Mouse (Mus musculus) forebrain, embryonic 14.5 days (tissue): ENCODE data around the gene Neurl1a. TPM values are rescaled to one million over a fixed set of nuclear protein-coding genes. Genes with fewer than 3 reads are reported as not detected.
A peak's percentile ranks its signal among the peaks of the same experiment; 100 is the strongest.

Experiments
- ATAC-seq: fragments of 200-750 bp; cut with Nextera tagmentation; 2 replicates; pipeline ENCODE4 v1.8.0; 2017; ENCODE audit warnings: mild to moderate bottlenecking, moderate library complexity
- DNase-seq: peaks from one replicate; pipeline ENCODE4 v3.0.0-alpha.2; 2015; ENCODE audit warnings: low spot score
- H3K27ac ChIP-seq: fragments of 300-500 bp; sonication (generic); 2 replicates; pipeline ENCODE4 v1.5.1; 2014; ENCODE audit warnings: low read depth, mild to moderate bottlenecking, control low read depth, low read length, moderate library complexity
- H3K27me3 ChIP-seq: fragments of 300-500 bp; sonication (generic); replicated peaks from 2 replicates; pipeline ENCODE4 v1.6.1; 2014; ENCODE audit warnings: low read length, control low read depth, mixed read lengths; ENCODE audit not compliant: control insufficient read depth, insufficient read depth
- H3K36me3 ChIP-seq: fragments of 300-500 bp; sonication (generic); 2 replicates; pipeline ENCODE4 v1.6.1; 2014; ENCODE audit warnings: low read length, control low read depth; ENCODE audit not compliant: control insufficient read depth, insufficient read depth
- H3K4me1 ChIP-seq: fragments of 300-500 bp; sonication (generic); 2 replicates; pipeline ENCODE4 v1.6.1; 2014; ENCODE audit warnings: antibody characterized with exemption, low read length, control low read depth; ENCODE audit not compliant: control insufficient read depth, insufficient read depth
- H3K4me2 ChIP-seq: fragments of 300-500 bp; sonication (generic); 2 replicates; pipeline ENCODE4 v1.6.1; 2014; ENCODE audit warnings: mild to moderate bottlenecking, control low read depth, low read length
- H3K4me3 ChIP-seq: fragments of 300-500 bp; sonication (generic); 2 replicates; pipeline ENCODE4 v1.5.1; 2014; ENCODE audit warnings: low read depth, low read length, control low read depth
- H3K9ac ChIP-seq: fragments of 300-500 bp; sonication (generic); 2 replicates; pipeline ENCODE4 v1.6.1; 2014; ENCODE audit warnings: mild to moderate bottlenecking, low read length, control low read depth, moderate library complexity
- H3K9me3 ChIP-seq: fragments of 300-500 bp; sonication (generic); replicated peaks from 2 replicates; pipeline ENCODE4 v1.6.1; 2016; ENCODE audit warnings: low read length, control low read depth, mixed read lengths; ENCODE audit not compliant: control insufficient read depth
- WGBS: fragments of 180-500 bp; shearing (Covaris S2); extraction: QIAGEN DNeasy Blood & Tissue Kit; methylation state at CpG from one replicate; pipeline ENCODE4 v1.1.7; 2014; 5-methylcytosine and 5-hydroxymethylcytosine counted together
- polyA plus RNA-seq: library from polyadenylated mRNA; unstranded; fragments of >200 nt; fragmentation: Nextera tagmentation; extraction: Ambion mirVana; gene quantifications from 2 replicates; pipeline ENCODE4 v1.2.1, GENCODE M21; 2014

Neurl1a gene
- polyA plus RNA-seq, 1 experiment from 2014 or later: 3.7 TPM

- 72% methylated on average over 4 of the region's 4 CpGs for WGBS
- no peaks in the 10 kb centered on the region for H3K9me3 ChIP-seq
- H3K4me2 ChIP-seq: no peak overlapping the region
- no peak overlapping the region for H3K9ac ChIP-seq
- DNase-seq (no peak), ATAC-seq (no peak)
- no peaks in the 10 kb centered on the region for H3K36me3 ChIP-seq
- peaks cover 7% of the 10 kb centered on the region for H3K4me1 ChIP-seq
- no peaks in the 10 kb centered on the region for H3K27me3 ChIP-seq
- no peak overlapping the region for H3K4me3 ChIP-seq
- H3K27ac ChIP-seq: no peak overlapping the region
Observed at GRCm38 (mm10) chr19:47224743-47225142, 46.1 kb downstream of the Neurl1a start.

GRCm38 (mm10) chr19:47225791-47226190 is 47.2 kb downstream of the Neurl1a start:
- 81% methylated on average over 5 of the region's 5 CpGs for WGBS
- DNase-seq: no peak
- Histone ChIP-seq H3K4me2 (no peak overlapping the region), H3K4me1 (peaks cover 7% of the 10 kb centered on the region), H3K9me3 (no peaks in the 10 kb centered on the region), H3K27ac (no peak overlapping the region), H3K4me3 (no peak overlapping the region), H3K36me3 (no peaks in the 10 kb centered on the region), H3K9ac (no peak overlapping the region), H3K27me3 (no peaks in the 10 kb centered on the region)
- ATAC-seq: no peak

- Histone ChIP-seq H3K36me3 (no peaks in the 10 kb centered on the region), H3K4me2 (peak overlapping the region; percentile 31), H3K9me3 (no peaks in the 10 kb centered on the region), H3K9ac (peak overlapping the region; percentile 36), H3K4me1 (peaks cover 4% of the 10 kb centered on the region; the same call in 1 of the 2 replicates), H3K4me3 (no peak overlapping the region), H3K27me3 (no peaks in the 10 kb centered on the region), H3K27ac (no peak overlapping the region)
- ATAC-seq (peak; percentile 46), DNase-seq (peak; percentile 27)
- WGBS: 8% methylated on average over 17 of the region's 17 CpGs
Observed at GRCm38 (mm10) chr19:47228725-47229252, 50.2 kb downstream of the Neurl1a start.

GRCm38 (mm10) chr19:47229461-47229860 is 50.8 kb downstream of the Neurl1a start:
- H3K9me3 ChIP-seq: no peaks in the 10 kb centered on the region
- DNase-seq (no peak), ATAC-seq (no peak)
- 80% methylated on average over 5 of the region's 5 CpGs for WGBS
- H3K4me2 ChIP-seq: no peak overlapping the region
- no peak overlapping the region for H3K9ac ChIP-seq
- H3K4me3 ChIP-seq: no peak overlapping the region
- H3K4me1 ChIP-seq: peaks cover 4% of the 10 kb centered on the region; the same call in 1 of the 2 replicates
- no peak overlapping the region for H3K27ac ChIP-seq
- no peaks in the 10 kb centered on the region for H3K36me3 ChIP-seq
- no peaks in the 10 kb centered on the region for H3K27me3 ChIP-seq

- ATAC-seq (no peak), DNase-seq (no peak)
- H3K27ac ChIP-seq: no peak overlapping the region
- no peak overlapping the region for H3K4me3 ChIP-seq
- H3K9me3 ChIP-seq: no peaks in the 10 kb centered on the region
- H3K36me3 ChIP-seq: no peaks in the 10 kb centered on the region
- H3K27me3 ChIP-seq: no peaks in the 10 kb centered on the region
- H3K9ac ChIP-seq: no peak overlapping the region
- WGBS: 89% methylated on average over 7 of the region's 7 CpGs
- H3K4me2 ChIP-seq: no peak overlapping the region
- H3K4me1 ChIP-seq: peaks cover 4% of the 10 kb centered on the region; the same call in 1 of the 2 replicates
Observed at GRCm38 (mm10) chr19:47230082-47230481, 51.5 kb downstream of the Neurl1a start.

GRCm38 (mm10) chr19:47230682-47231081 is 52.1 kb downstream of the Neurl1a start:
- WGBS: 76% methylated on average over 8 of the region's 8 CpGs
- Histone ChIP-seq H3K36me3 (no peaks in the 10 kb centered on the region), H3K27me3 (no peaks in the 10 kb centered on the region), H3K27ac (no peak overlapping the region), H3K4me1 (peaks cover 4% of the 10 kb centered on the region; the same call in 1 of the 2 replicates), H3K9me3 (no peaks in the 10 kb centered on the region), H3K9ac (no peak overlapping the region), H3K4me2 (no peak overlapping the region), H3K4me3 (no peak overlapping the region)
- ATAC-seq (no peak), DNase-seq (no peak)

GRCm38 (mm10) chr19:47231389-47231788 is 52.8 kb downstream of the Neurl1a start:
- Histone ChIP-seq H3K4me1 (peaks cover 4% of the 10 kb centered on the region; the same call in 1 of the 2 replicates), H3K4me2 (no peak overlapping the region), H3K36me3 (no peaks in the 10 kb centered on the region), H3K27ac (no peak overlapping the region), H3K4me3 (no peak overlapping the region), H3K9ac (no peak overlapping the region), H3K27me3 (no peaks in the 10 kb centered on the region), H3K9me3 (no peaks in the 10 kb centered on the region)
- DNase-seq (no peak), ATAC-seq (no peak)
- WGBS: 90% methylated on average over 6 of the region's 6 CpGs

GRCm38 (mm10) chr19:47232077-47232865 is 53.7 kb downstream of the Neurl1a start:
- no peak for DNase-seq
- Histone ChIP-seq H3K27me3 (no peaks in the 10 kb centered on the region), H3K9ac (no peak overlapping the region), H3K4me3 (no peak overlapping the region), H3K4me2 (no peak overlapping the region), H3K27ac (no peak overlapping the region), H3K9me3 (no peaks in the 10 kb centered on the region), H3K4me1 (peaks cover 4% of the 10 kb centered on the region; the same call in 1 of the 2 replicates), H3K36me3 (no peaks in the 10 kb centered on the region)
- no peak for ATAC-seq
- WGBS: 87% methylated on average over 5 of the region's 5 CpGs

GRCm38 (mm10) chr19:47233087-47233486 is 54.5 kb downstream of the Neurl1a start:
- H3K27me3 ChIP-seq: no peaks in the 10 kb centered on the region
- no peak for ATAC-seq
- 93% methylated on average over 3 of the region's 3 CpGs for WGBS

More at GRCm38 (mm10) chr19:47233087-47233486, 54.5 kb downstream of the Neurl1a start:
- H3K4me1 ChIP-seq: peaks cover 4% of the 10 kb centered on the region; the same call in 1 of the 2 replicates
- no peaks in the 10 kb centered on the region for H3K9me3 ChIP-seq
- H3K9ac ChIP-seq: no peak overlapping the region
- no peak for DNase-seq
- H3K4me3 ChIP-seq: no peak overlapping the region
- no peaks in the 10 kb centered on the region for H3K36me3 ChIP-seq
- H3K4me2 ChIP-seq: no peak overlapping the region
- H3K27ac ChIP-seq: no peak overlapping the region
